Mouse (Mus musculus): ENCODE data around the gene Fam214b. TPM values are rescaled to one million over a fixed set of nuclear protein-coding genes. Genes with fewer than 3 reads are reported as not detected.

Gene Fam214b
- 29.5 and 34.3 TPM in 2 replicates for polyA plus RNA-seq (2012; rRNA removed)

GRCm38 (mm10) chr4:43045659-43046302 is at the start of gene Fam214b:
Fam214b (minus strand) TSS chr4:43046220.

DNA sequence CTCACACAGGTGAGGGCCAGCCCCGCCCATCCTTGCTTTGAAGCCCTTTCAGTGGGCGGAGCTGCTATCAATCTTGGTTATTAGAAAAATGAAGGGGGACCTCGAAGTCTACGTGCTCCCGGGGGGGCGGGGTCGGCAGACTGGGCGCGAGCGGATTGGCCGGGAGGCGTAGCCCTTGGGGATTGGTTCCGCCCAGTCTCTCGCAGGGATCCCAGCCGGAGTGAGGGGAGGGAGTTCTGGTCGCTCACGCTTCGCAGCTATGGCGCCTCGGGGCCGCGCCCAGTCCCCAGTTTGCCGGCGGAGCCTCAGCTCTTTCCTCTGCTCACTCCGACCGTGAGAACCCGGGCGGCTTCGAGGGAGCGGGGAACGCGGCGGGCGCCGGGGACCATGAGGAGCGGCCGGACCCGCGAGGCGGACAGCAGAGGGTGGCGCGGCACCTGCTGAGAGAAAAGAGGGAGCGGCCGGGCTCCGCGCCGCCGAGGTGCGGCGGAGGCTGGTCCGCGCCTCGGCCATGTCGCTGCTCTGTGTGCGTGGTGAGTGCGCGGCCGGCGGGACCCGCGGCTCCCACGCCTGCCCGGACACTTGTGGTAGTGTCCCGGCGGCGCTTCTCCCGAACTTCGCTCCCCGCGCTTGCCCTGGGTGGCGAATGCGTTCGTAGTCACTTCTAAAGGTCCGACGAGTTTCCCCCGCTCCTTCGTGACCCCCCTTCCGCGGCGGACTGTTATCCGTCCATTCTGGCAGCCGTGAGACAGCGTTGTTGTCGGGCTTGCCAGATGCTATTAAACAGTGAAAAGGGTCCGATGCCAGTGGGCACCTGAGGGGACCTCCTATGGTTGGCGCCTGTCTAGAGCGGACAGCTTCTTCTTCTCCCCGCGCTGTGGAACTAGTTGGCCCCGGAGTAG is 13.0 kb upstream of the Fam214b start, which contains the start of gene Unc13b:
Gene Unc13b, plus strand, starts transcription at position 201 of the 902 bp plus-strand sequence.

GRCm38 (mm10) chr4:43031237-43031995 is 14.6 kb downstream of the Fam214b start, which contains the start of gene Stoml2:
Stoml2 (minus strand) TSS chr4:43031710.

DNA sequence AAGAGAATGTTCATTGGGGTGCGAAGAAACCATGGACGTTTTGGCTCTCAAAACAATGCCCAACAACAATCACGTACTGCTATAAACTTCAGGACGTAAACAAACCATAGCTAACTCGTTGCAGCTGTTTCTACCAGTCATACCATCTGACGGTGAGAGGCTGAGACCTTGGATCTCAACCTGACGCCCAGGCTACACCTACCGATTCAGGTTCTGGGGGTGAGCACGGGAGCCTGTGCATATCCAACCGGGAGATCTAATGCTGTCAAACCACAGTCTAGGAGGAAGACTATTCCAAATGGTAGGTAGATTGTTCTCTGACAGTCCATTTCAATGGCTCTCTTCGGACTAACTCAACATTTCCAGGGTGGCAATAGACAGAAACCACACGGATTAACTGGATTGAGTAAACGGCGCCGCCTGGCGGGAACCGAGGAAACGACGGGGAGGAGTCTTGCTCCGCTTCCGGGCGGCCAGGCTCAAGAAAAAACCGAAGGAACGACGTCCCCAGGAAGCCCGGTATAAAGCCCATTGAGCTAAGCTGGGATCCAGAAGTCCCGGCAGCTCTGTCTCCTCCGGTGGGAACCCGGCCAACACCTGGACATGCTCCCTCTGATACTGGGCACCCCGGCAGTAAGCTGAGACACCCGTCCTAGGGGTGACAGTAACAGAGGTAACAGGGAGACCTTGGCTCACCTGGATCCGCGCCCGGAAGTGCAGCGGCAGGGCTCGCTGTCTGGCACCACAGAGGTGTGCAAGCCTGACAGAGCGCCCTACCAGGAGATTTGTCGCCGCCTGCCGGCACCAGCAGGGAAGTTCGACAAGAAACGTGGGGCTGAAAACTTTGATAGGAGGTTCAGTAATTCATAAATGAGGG is 20.7 kb downstream of the Fam214b start, which contains the start of gene Pigo:
Gene Pigo, minus strand, starts transcription at position 736 of the 877 bp plus-strand sequence.

DNA sequence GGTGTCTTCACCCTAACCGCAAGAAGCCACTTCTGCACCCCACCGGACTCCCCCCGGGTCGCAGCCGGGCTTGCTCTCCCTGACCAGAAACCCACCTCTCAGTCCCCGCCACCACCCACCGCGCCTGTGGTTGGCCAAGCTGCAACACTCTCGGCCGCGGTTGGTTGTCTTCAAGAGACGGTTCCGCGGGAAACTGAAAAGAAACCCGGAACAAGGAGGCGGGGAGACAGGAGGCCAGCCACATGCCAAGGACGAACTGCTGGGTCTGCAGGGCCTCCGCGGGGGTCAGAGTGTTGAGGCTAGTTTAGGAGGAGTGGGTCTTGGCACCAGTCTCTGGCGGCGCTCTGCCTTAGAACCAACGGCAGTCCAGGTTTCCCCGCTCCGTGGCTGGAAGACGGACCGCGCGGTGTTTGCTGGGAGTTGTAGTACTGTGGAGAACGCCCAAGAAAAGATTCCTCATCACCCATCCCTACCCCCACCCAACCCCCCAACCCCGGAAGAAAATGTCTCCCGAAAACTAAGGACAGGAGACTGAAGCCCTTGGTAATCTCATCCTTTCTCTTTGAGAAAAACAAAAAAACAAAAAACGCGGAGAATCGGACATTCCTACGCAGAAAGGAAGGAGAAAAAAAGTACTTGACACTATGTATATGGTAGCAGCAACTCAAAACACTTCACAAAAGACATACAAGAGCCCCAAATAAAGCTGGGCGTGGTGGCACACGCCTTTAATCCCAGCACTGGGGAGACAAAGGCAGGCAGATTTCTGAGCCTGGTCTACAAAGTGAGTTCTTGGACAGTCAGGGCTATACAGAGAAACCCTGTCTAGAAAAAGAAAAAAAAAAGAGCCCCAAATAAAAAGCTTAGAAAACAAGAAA is 35.6 kb downstream of the Fam214b start, which contains the start of gene Fancg:
Gene Fancg, minus strand, starts transcription at position 346 of the 878 bp plus-strand sequence.

GRCm38 (mm10) chr4:43000141-43000986 is 45.7 kb downstream of the Fam214b start, which contains the start of gene Vcp:
Vcp (minus strand) TSS chr4:43000507.

Other genes with a start within 250 kb of the Fam214b start
- 0.02 and 0.06 TPM in 2 replicates for gene Fam205a1, start 192.3 kb downstream of the Fam214b start, polyA plus RNA-seq (2012; rRNA removed)
- gene Gm12394, start 189.4 kb downstream of the Fam214b start, polyA plus RNA-seq (2012; rRNA removed), result not detected in 2 replicates
- not detected in 2 replicates for gene Fam205c, start 172.0 kb downstream of the Fam214b start, polyA plus RNA-seq (2012; rRNA removed)
- gene Phf24, start 129.6 kb downstream of the Fam214b start, polyA plus RNA-seq (2012; rRNA removed), result 5.0 and 5.8 TPM in 2 replicates
- gene Dnajb5, start 96.4 kb downstream of the Fam214b start, polyA plus RNA-seq (2012; rRNA removed), result 31.6 and 35.2 TPM in 2 replicates
- 0.29 TPM in 1 of 2 replicates, not detected in the other for gene 1700022I11Rik, start 76.6 kb downstream of the Fam214b start, polyA plus RNA-seq (2012; rRNA removed)
- gene Vcp, start 45.7 kb downstream of the Fam214b start, polyA plus RNA-seq (2012; rRNA removed), result 316 and 331 TPM in 2 replicates
- 23.3 and 25.9 TPM in 2 replicates for gene Fancg, start 35.7 kb downstream of the Fam214b start, polyA plus RNA-seq (2012; rRNA removed)
- 24.8 and 26.7 TPM in 2 replicates for gene Pigo, start 20.4 kb downstream of the Fam214b start, polyA plus RNA-seq (2012; rRNA removed)
- gene Stoml2, start 14.5 kb downstream of the Fam214b start, polyA plus RNA-seq (2012; rRNA removed), result 158 and 191 TPM in 2 replicates
- 30.4 and 42.7 TPM in 2 replicates for gene Unc13b, start 12.7 kb upstream of the Fam214b start, polyA plus RNA-seq (2012; rRNA removed)
- gene Atp8b5, start 220.9 kb upstream of the Fam214b start, polyA plus RNA-seq (2012; rRNA removed), result 0.83 and 0.85 TPM in 2 replicates

All from central nervous system, embryonic 11.5 days (tissue).